Mouse (Mus musculus): ENCODE measurements at regions not wholly inside any gene's neighbourhood (a gene's known extent, or its start where the extent isn't known, plus 50 kb on each side); places are given as distances from the start of the nearest gene placed in this dataset.

- no peak for TF ChIP-seq POLR2A (IDR thresholded peaks at IDR 0.05; ENCODE audit: borderline replicate concordance, extremely low read depth, insufficient read depth, insufficient read length, poor library complexity, severe bottlenecking)
- TF ChIP-seq CTCF (IDR thresholded peaks at IDR 0.05; ENCODE audit: borderline replicate concordance, extremely low read depth, insufficient read depth, insufficient read length): no peak
Measured at GRCm38 (mm10) chr4:21616116-21616515, 69.6 kb downstream of the Prdm13 start.
